In the genomic region with DNA sequence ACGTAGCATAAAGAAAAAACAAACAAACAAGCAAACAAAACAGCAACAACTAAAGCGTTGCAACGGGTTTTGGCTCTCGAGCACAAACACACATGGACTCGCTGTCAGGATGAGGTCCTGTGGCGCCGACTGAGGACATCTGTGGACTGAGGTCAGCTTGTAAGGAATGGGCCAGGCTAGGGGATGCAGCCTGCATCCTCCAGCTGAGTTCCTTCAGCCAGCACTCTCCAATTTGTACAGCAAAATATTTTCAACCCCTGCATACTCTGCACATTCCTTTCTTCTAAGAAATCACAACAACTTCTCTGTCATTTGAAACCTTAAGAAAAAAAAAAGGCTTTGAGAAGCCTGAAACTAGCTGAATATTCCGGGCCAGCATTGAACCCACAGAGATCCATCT, we compare ENCODE assay signal across 9 mouse cellular contexts.
DNase-seq lines count a peak whose midpoint lies in the region; ATAC-seq and TF ChIP-seq lines count a peak whose summit lies in the region.
"Had no signal": no experiment of that assay in that cellular context is flagged by ENCODE, and none has a peak within 500 bp of the region (broad histone marks: within the 10 kb centered on the region; RNA-seq: fewer than 3 reads in every experiment).

No protein-coding gene starts in this region.

- H3K27me3 ChIP-seq in midbrain, postnatal 0 days (ENCODE audit: insufficient read depth, low read length): no peaks in the 10 kb centered on the region

- H3K36me3 ChIP-seq in midbrain, postnatal 0 days (ENCODE audit: insufficient read depth, low read length): no peaks in the 10 kb centered on the region
- H3K36me3 ChIP-seq: G1E had no signal

- H3K4me1 ChIP-seq in midbrain, postnatal 0 days (ENCODE audit: insufficient read depth, low read length): no peaks in the 10 kb centered on the region

- no peak overlapping the region for H3K9ac ChIP-seq in midbrain, postnatal 0 days (replicated peaks; ENCODE audit: low read length, poor library complexity, severe bottlenecking)

- no peak for TF ChIP-seq CTCF in gastrocnemius, adult 2 months (IDR thresholded peaks at IDR 0.05)
- TF ChIP-seq CTCF in midbrain, postnatal 0 days (IDR thresholded peaks at IDR 0.05): no peak

- H3K4me3 ChIP-seq in gastrocnemius, adult 2 months: no peak overlapping the region
- H3K4me3 ChIP-seq in midbrain, postnatal 0 days (ENCODE audit: low read depth, low read length): no peak overlapping the region

- H3K27ac ChIP-seq in gastrocnemius, adult 2 months: peak overlapping the region; percentile 35; the same call in 1 of the 2 replicates
- H3K27ac ChIP-seq in midbrain, postnatal 0 days (ENCODE audit: low read depth, low read length): no peak overlapping the region

- 82% methylated on average over 8 of the region's 8 CpGs for WGBS in midbrain, postnatal 0 days

- DNase-seq in NIH3T3 (ENCODE audit: low read depth): peak; percentile 60
- peak; percentile 48 for DNase-seq in gastrocnemius, adult 2 months
- peak; percentile 46 for DNase-seq in kidney, adult 9 months
- DNase-seq in lung, postnatal 10 days: peak; percentile 89
- DNase-seq in layer of hippocampus, adult 8-10 months (ENCODE audit: low spot score in 2 of 2): no peak
- DNase-seq in spleen, adult 18-20 months: no peak
- DNase-seq in midbrain, postnatal 0 days (ENCODE audit: low spot score): no peak
- DNase-seq: adrenal gland, postnatal 36 days had no signal

- H3K4me2 ChIP-seq in midbrain, postnatal 0 days (ENCODE audit: low read depth, low read length, poor library complexity, severe bottlenecking): no peak overlapping the region

- intact Hi-C loops in gastrocnemius, adult 2 months (cut with DNase I): no loop called here

- ATAC-seq in midbrain, postnatal 0 days (ENCODE audit: low FRiP score): no peak

- H3K9me3 ChIP-seq in midbrain, postnatal 0 days (ENCODE audit: low read length): no peaks in the 10 kb centered on the region
- H3K9me3 ChIP-seq: G1E had no signal

Comparison
In these comparisons a context has a peak if more than half of its experiments do, and no peak if none do; other contexts are left out.
1. DNase-seq: peak in NIH3T3 (single experiment), gastrocnemius, adult 2 months (single experiment), kidney, adult 9 months (single experiment) and lung, postnatal 10 days (single experiment); none in layer of hippocampus, adult 8-10 months (0 of 2), spleen, adult 18-20 months (0 of 2) and midbrain, postnatal 0 days (single experiment).